Mouse (Mus musculus): Measurements from ENCODE around the gene Tmem135.

GRCm38 (mm10) chr7:89401136-89401858 lies 2.7 kb downstream of the Tmem135 start:
- TF ChIP-seq POLR2A (IDR thresholded peaks at IDR 0.05; ENCODE audit: borderline replicate concordance, control insufficient read depth, low read depth, low read length) (no peak), CTCF (IDR thresholded peaks at IDR 0.05; ENCODE audit: control insufficient read depth, insufficient read depth, low read length) (no peak)

All from bone marrow, adult 2 months (tissue).